Mouse (Mus musculus) embryo, embryonic 11 days (tissue): ENCODE data around the gene 2510039O18Rik.

Experiments
- DNase-seq: peaks from one replicate; pipeline ENCODE4 v3.0.0-alpha.2; 2015

The 2510039O18Rik gene

GRCm38 (mm10) chr4:147937021-147937420, 3.7 kb upstream of the 2510039O18Rik start:
- DNase-seq, result no peak

- DNase-seq, result no peak
Observed at GRCm38 (mm10) chr4:147937486-147937885, 3.2 kb upstream of the 2510039O18Rik start.

- peak; percentile 50 for DNase-seq
Observed at GRCm38 (mm10) chr4:147938148-147939096, 2.3 kb upstream of the 2510039O18Rik start.

GRCm38 (mm10) chr4:147940111-147940510, 584 bp upstream of the 2510039O18Rik start:
- peak; percentile 25 for DNase-seq

GRCm38 (mm10) chr4:147941045-147942020, 638 bp downstream of the 2510039O18Rik start:
- DNase-seq, result peak; percentile 18

- DNase-seq, result no peak
Observed at GRCm38 (mm10) chr4:147943005-147943404, 2.3 kb downstream of the 2510039O18Rik start.

- DNase-seq, result no peak
Observed at GRCm38 (mm10) chr4:147947511-147947910, 6.8 kb downstream of the 2510039O18Rik start.

GRCm38 (mm10) chr4:147953590-147953989, 12.9 kb downstream of the 2510039O18Rik start:
- peak; percentile 74 for DNase-seq

GRCm38 (mm10) chr4:147957141-147957540, 16.4 kb downstream of the 2510039O18Rik start:
- peak; percentile 63 for DNase-seq

GRCm38 (mm10) chr4:147959881-147960831, 19.5 kb downstream of the 2510039O18Rik start:
- peak; percentile 86 for DNase-seq

GRCm38 (mm10) chr4:147962781-147963180, 22.1 kb downstream of the 2510039O18Rik start:
- DNase-seq, result no peak

- no peak for DNase-seq
Observed at GRCm38 (mm10) chr4:147963623-147964022, 22.9 kb downstream of the 2510039O18Rik start.

- no peak for DNase-seq
Observed at GRCm38 (mm10) chr4:147965712-147966111, 25.0 kb downstream of the 2510039O18Rik start.

GRCm38 (mm10) chr4:147968816-147969215, 28.1 kb downstream of the 2510039O18Rik start:
- DNase-seq, result no peak

GRCm38 (mm10) chr4:147969337-147969736, 28.6 kb downstream of the 2510039O18Rik start:
- no peak for DNase-seq

GRCm38 (mm10) chr4:147976237-147976636, 35.5 kb downstream of the 2510039O18Rik start:
- DNase-seq, result no peak

GRCm38 (mm10) chr4:147977726-147978125, 37.0 kb downstream of the 2510039O18Rik start:
- no peak for DNase-seq

- DNase-seq, result no peak
Observed at GRCm38 (mm10) chr4:147978391-147978790, 37.7 kb downstream of the 2510039O18Rik start.

- no peak for DNase-seq
Observed at GRCm38 (mm10) chr4:147979441-147979860, 38.8 kb downstream of the 2510039O18Rik start.

GRCm38 (mm10) chr4:147985205-147986132, 44.8 kb downstream of the 2510039O18Rik start, which contains the start of gene Nppb:
TSS of gene Nppb (plus strand) at chr4:147985788.
- peak; percentile 66 for DNase-seq
